Mouse (Mus musculus): ENCODE results near the gene Ces1d. TPM values are rescaled to one million over a fixed set of nuclear protein-coding genes. Genes with fewer than 3 reads are reported as not detected.
"Not testable (repeated sequence)": the region's sequence is repeated elsewhere in the genome, so short reads cannot be mapped to it uniquely, and the experiment has no call there.

Gene Ces1d
- polyA plus RNA-seq, 1 experiment from 2014 or later, result not detected

GRCm38 (mm10) chr8:93221896-93222295, 24.3 kb upstream of the Ces1d start:
- no peaks in the 10 kb centered on the region for H3K4me1 ChIP-seq (ENCODE audit: control insufficient read depth, insufficient read depth, low read length)
- H3K9me3 ChIP-seq (replicated peaks; ENCODE audit: control insufficient read depth, low read length), result no peaks in the 10 kb centered on the region
- H3K27ac ChIP-seq (ENCODE audit: low read depth, low read length), result no peak overlapping the region
- H3K27me3 ChIP-seq (replicated peaks; ENCODE audit: control insufficient read depth, insufficient read depth, low read length), result no peaks in the 10 kb centered on the region
- no peak overlapping the region for H3K9ac ChIP-seq (ENCODE audit: low read length)
- H3K4me2 ChIP-seq (ENCODE audit: low read length), result no peak overlapping the region
- no peaks in the 10 kb centered on the region for H3K36me3 ChIP-seq (ENCODE audit: control insufficient read depth, insufficient read depth, low read length)
- ATAC-seq, result no peak
- DNase-seq (ENCODE audit: low spot score), result no peak
- H3K4me3 ChIP-seq (ENCODE audit: low read depth, low read length), result no peak overlapping the region
- 79% methylated on average over 3 of the region's 3 CpGs for WGBS

DNA sequence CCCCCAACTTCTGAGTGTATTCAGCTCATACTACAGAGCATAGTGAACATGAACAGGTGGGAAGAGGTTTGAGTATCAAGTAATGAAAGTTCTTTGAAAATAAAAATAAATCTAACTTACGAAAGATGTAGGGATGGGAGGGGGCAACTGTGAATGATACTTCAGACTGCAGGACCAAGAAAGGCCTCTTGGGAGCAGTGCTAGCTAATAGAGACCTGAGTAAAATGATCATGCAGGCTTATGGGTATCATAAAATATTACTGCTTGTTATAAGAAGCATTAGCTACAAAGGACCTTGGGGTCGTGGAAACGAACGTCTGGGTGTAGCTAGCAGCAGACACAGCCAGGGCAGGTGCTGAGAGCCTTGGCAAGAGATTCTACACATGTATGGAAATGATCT, 20.2 kb upstream of the Ces1d start:
- Histone ChIP-seq H3K27me3 (replicated peaks; ENCODE audit: control insufficient read depth, insufficient read depth, low read length) (no peaks in the 10 kb centered on the region), H3K36me3 (ENCODE audit: control insufficient read depth, insufficient read depth, low read length) (no peaks in the 10 kb centered on the region), H3K4me1 (ENCODE audit: control insufficient read depth, insufficient read depth, low read length) (no peaks in the 10 kb centered on the region), H3K4me2 (ENCODE audit: low read length) (no peak overlapping the region), H3K4me3 (ENCODE audit: low read depth, low read length) (no peak overlapping the region), H3K9ac (ENCODE audit: low read length) (no peak overlapping the region), H3K27ac (ENCODE audit: low read depth, low read length) (no peak overlapping the region), H3K9me3 (replicated peaks; ENCODE audit: control insufficient read depth, low read length) (no peaks in the 10 kb centered on the region)
- no peak for DNase-seq (ENCODE audit: low spot score)
- no peak for ATAC-seq
- 83% methylated on average over 4 of the region's 4 CpGs for WGBS

DNA sequence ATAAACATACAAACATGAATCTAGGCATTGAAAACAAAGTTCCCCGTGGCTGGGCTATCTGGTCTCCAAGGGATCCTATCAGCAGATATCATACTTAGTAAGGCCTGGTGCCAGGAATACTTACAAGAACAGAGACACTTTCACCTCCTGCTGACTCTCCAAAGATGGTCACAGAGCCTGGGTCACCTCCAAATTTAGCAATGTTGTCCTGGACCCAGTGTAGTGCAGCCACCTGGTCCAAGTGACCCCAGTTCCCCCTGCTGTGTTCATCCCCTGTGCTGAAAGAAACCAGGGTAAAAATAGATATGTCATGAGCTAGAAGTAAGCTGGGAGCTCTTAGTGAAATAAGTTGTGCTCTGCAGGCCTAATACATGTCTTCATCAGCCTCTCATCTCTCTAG, 19.7 kb upstream of the Ces1d start:
- WGBS, result 89% methylated on average over 1 of the region's 1 CpGs
- H3K27me3 ChIP-seq (replicated peaks; ENCODE audit: control insufficient read depth, insufficient read depth, low read length), result no peaks in the 10 kb centered on the region
- no peak overlapping the region for H3K9ac ChIP-seq (ENCODE audit: low read length)
- H3K4me3 ChIP-seq (ENCODE audit: low read depth, low read length), result no peak overlapping the region
- no peak for DNase-seq (ENCODE audit: low spot score)
- no peaks in the 10 kb centered on the region for H3K36me3 ChIP-seq (ENCODE audit: control insufficient read depth, insufficient read depth, low read length)
- H3K9me3 ChIP-seq (replicated peaks; ENCODE audit: control insufficient read depth, low read length), result no peaks in the 10 kb centered on the region
- no peak overlapping the region for H3K27ac ChIP-seq (ENCODE audit: low read depth, low read length)
- H3K4me1 ChIP-seq (ENCODE audit: control insufficient read depth, insufficient read depth, low read length), result no peaks in the 10 kb centered on the region
- no peak for ATAC-seq
- no peak overlapping the region for H3K4me2 ChIP-seq (ENCODE audit: low read length)

DNA sequence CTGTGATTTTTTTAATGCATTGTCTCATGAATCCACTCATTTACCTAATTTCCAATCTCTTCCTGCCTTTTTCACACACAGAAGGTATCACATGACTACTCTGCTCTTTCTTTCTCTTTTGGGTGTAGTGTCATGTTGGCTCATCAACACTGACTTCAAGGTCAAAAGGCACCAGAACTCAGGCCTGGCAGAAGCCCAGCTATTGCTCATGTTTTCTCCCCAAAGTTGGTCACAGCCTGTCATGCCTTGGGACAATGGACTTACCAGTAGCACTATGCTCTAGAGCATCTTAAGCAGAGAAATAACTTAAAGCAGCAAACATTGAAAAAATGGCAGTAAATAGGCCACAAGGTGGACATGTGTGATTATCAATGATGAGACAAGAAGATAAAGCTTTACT, 13.5 kb upstream of the Ces1d start:
- no peaks in the 10 kb centered on the region for H3K4me1 ChIP-seq (ENCODE audit: control insufficient read depth, insufficient read depth, low read length)
- no peak overlapping the region for H3K27ac ChIP-seq (ENCODE audit: low read depth, low read length)
- no peak overlapping the region for H3K4me2 ChIP-seq (ENCODE audit: low read length)
- no peak overlapping the region for H3K4me3 ChIP-seq (ENCODE audit: low read depth, low read length)
- no peak overlapping the region for H3K9ac ChIP-seq (ENCODE audit: low read length)
- no peak for ATAC-seq
- no peaks in the 10 kb centered on the region for H3K36me3 ChIP-seq (ENCODE audit: control insufficient read depth, insufficient read depth, low read length)
- no peaks in the 10 kb centered on the region for H3K27me3 ChIP-seq (replicated peaks; ENCODE audit: control insufficient read depth, insufficient read depth, low read length)
- DNase-seq (ENCODE audit: low spot score), result no peak
- H3K9me3 ChIP-seq (replicated peaks; ENCODE audit: control insufficient read depth, low read length), result no peaks in the 10 kb centered on the region

DNA sequence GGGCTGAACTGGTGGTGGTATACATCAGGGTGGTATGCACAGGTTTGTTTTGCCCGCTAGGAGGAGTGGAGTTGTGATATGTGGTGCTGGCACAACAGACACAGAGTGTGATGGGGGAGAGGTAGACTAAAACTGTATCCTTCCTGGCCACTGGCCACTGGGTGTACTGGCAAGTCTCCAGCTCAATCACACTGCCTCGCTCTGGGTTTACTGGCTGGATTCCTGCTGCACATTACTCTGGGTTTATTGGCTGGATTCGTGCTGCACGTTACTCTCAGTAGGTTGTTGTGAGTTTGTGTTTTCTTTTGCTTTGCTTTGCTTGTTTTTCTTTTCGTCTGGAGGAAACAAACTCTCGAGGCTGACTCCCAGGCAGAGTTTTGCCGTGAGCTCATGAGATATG, 1.5 kb upstream of the Ces1d start:
- 65% methylated on average over 7 of the region's 7 CpGs for WGBS

DNA sequence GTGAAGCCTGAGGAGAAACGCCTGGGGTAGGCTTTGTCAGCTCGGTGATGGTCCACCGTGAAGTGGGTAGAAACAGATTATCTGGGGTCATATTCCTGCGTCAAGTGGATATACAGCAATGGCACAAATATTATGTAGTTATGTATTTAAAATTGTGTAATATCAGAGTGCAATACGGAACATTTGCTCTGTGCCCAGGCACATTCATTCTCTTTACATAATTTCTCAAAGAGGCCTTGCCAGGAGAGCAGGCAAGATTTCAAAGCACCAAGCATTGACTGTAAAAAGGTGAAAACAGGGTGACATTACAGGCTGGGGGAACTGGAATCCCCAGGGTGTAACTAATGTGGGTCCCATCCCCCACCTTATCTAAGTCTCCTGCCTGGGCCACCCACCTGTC, 1.2 kb downstream of the Ces1d start:
- Histone ChIP-seq H3K9ac (ENCODE audit: low read length) (no peak overlapping the region), H3K4me3 (ENCODE audit: low read depth, low read length) (no peak overlapping the region), H3K9me3 (replicated peaks; ENCODE audit: control insufficient read depth, low read length) (no peaks in the 10 kb centered on the region), H3K36me3 (ENCODE audit: control insufficient read depth, insufficient read depth, low read length) (no peaks in the 10 kb centered on the region), H3K4me1 (ENCODE audit: control insufficient read depth, insufficient read depth, low read length) (no peaks in the 10 kb centered on the region), H3K27me3 (replicated peaks; ENCODE audit: control insufficient read depth, insufficient read depth, low read length) (no peaks in the 10 kb centered on the region), H3K27ac (ENCODE audit: low read depth, low read length) (no peak overlapping the region), H3K4me2 (ENCODE audit: low read length) (no peak overlapping the region)
- ATAC-seq (no peak), DNase-seq (ENCODE audit: low spot score) (no peak)
- WGBS, result 91% methylated on average over 5 of the region's 5 CpGs

More for the DNA sequence above, 1.5 kb upstream of the Ces1d start:
- not testable (repeated sequence) for H3K9ac ChIP-seq (ENCODE audit: low read length); H3K9me3 ChIP-seq (replicated peaks; ENCODE audit: control insufficient read depth, low read length); H3K4me1 ChIP-seq (ENCODE audit: control insufficient read depth, insufficient read depth, low read length); H3K4me3 ChIP-seq (ENCODE audit: low read depth, low read length); DNase-seq (ENCODE audit: low spot score); ATAC-seq; H3K4me2 ChIP-seq (ENCODE audit: low read length); H3K36me3 ChIP-seq (ENCODE audit: control insufficient read depth, insufficient read depth, low read length); H3K27ac ChIP-seq (ENCODE audit: low read depth, low read length); H3K27me3 ChIP-seq (replicated peaks; ENCODE audit: control insufficient read depth, insufficient read depth, low read length)

- H3K36me3 ChIP-seq (ENCODE audit: control insufficient read depth, insufficient read depth, low read length), result no peaks in the 10 kb centered on the region
- no peaks in the 10 kb centered on the region for H3K4me1 ChIP-seq (ENCODE audit: control insufficient read depth, insufficient read depth, low read length)
- no peak overlapping the region for H3K4me2 ChIP-seq (ENCODE audit: low read length)
- DNase-seq (ENCODE audit: low spot score) (no peak), ATAC-seq (no peak)
- H3K9me3 ChIP-seq (replicated peaks; ENCODE audit: control insufficient read depth, low read length), result no peaks in the 10 kb centered on the region
- H3K9ac ChIP-seq (ENCODE audit: low read length), result no peak overlapping the region
- H3K27ac ChIP-seq (ENCODE audit: low read depth, low read length), result no peak overlapping the region
- no peaks in the 10 kb centered on the region for H3K27me3 ChIP-seq (replicated peaks; ENCODE audit: control insufficient read depth, insufficient read depth, low read length)
- H3K4me3 ChIP-seq (ENCODE audit: low read depth, low read length), result no peak overlapping the region
- 87% methylated on average over 4 of the region's 4 CpGs for WGBS
Observed at GRCm38 (mm10) chr8:93180581-93181129, 17.0 kb downstream of the Ces1d start.

GRCm38 (mm10) chr8:93176593-93176992, 21.0 kb downstream of the Ces1d start:
- ATAC-seq (no peak), DNase-seq (ENCODE audit: low spot score) (no peak)
- WGBS, result 45% methylated on average over 1 of the region's 1 CpGs
- no peak overlapping the region for H3K9ac ChIP-seq (ENCODE audit: low read length)
- H3K27me3 ChIP-seq (replicated peaks; ENCODE audit: control insufficient read depth, insufficient read depth, low read length), result no peaks in the 10 kb centered on the region
- H3K4me3 ChIP-seq (ENCODE audit: low read depth, low read length), result no peak overlapping the region
- no peak overlapping the region for H3K4me2 ChIP-seq (ENCODE audit: low read length)
- no peaks in the 10 kb centered on the region for H3K4me1 ChIP-seq (ENCODE audit: control insufficient read depth, insufficient read depth, low read length)
- H3K9me3 ChIP-seq (replicated peaks; ENCODE audit: control insufficient read depth, low read length), result no peaks in the 10 kb centered on the region
- no peaks in the 10 kb centered on the region for H3K36me3 ChIP-seq (ENCODE audit: control insufficient read depth, insufficient read depth, low read length)
- no peak overlapping the region for H3K27ac ChIP-seq (ENCODE audit: low read depth, low read length)

- ATAC-seq (no peak), DNase-seq (ENCODE audit: low spot score) (no peak)
- Histone ChIP-seq H3K4me3 (ENCODE audit: low read depth, low read length) (no peak overlapping the region), H3K9me3 (replicated peaks; ENCODE audit: control insufficient read depth, low read length) (no peaks in the 10 kb centered on the region), H3K4me1 (ENCODE audit: control insufficient read depth, insufficient read depth, low read length) (no peaks in the 10 kb centered on the region), H3K27ac (ENCODE audit: low read depth, low read length) (no peak overlapping the region), H3K9ac (ENCODE audit: low read length) (no peak overlapping the region), H3K36me3 (ENCODE audit: control insufficient read depth, insufficient read depth, low read length) (no peaks in the 10 kb centered on the region), H3K27me3 (replicated peaks; ENCODE audit: control insufficient read depth, insufficient read depth, low read length) (no peaks in the 10 kb centered on the region), H3K4me2 (ENCODE audit: low read length) (no peak overlapping the region)
- WGBS, result 92% methylated on average over 2 of the region's 2 CpGs
Observed at GRCm38 (mm10) chr8:93174554-93174953, 23.1 kb downstream of the Ces1d start.

All from forebrain, embryonic 14.5 days (tissue).